8 mouse cellular contexts compared by ENCODE assay signal in genomic region chr17:74323844-74324243, GRCm38 (mm10). TPM values are rescaled to one million over a fixed set of nuclear protein-coding genes. Genes with fewer than 3 reads are reported as not detected.
DNase-seq lines count a peak whose midpoint lies in the region; ATAC-seq lines count a peak whose summit lies in the region.

Gene Dpy30 (minus strand): TSS chr17:74323944.

- no peaks in the 10 kb centered on the region for H3K9me3 ChIP-seq in kidney, embryonic 16.5 days (ENCODE audit: low read length)
- H3K9me3 ChIP-seq in intestine, embryonic 15.5 days = no peaks in the 10 kb centered on the region

- H3K36me3 ChIP-seq in kidney, embryonic 16.5 days (ENCODE audit: insufficient read depth, low read length) = no peaks in the 10 kb centered on the region
- H3K36me3 ChIP-seq in intestine, embryonic 15.5 days = no peaks in the 10 kb centered on the region

- no peaks in the 10 kb centered on the region for H3K27me3 ChIP-seq in kidney, embryonic 16.5 days (ENCODE audit: insufficient read depth, low read length)
- H3K27me3 ChIP-seq in intestine, embryonic 15.5 days (replicated peaks) = no peaks in the 10 kb centered on the region

- H3K4me3 ChIP-seq in kidney, embryonic 16.5 days (ENCODE audit: low read length) = no peak within 1 kb of the TSS
- no peak within 1 kb of the TSS for H3K4me3 ChIP-seq in intestine, embryonic 15.5 days (replicated peaks)

- H3K4me1 ChIP-seq in kidney, embryonic 16.5 days (ENCODE audit: insufficient read depth, low read length) = no peaks in the 10 kb centered on the region
- H3K4me1 ChIP-seq in intestine, embryonic 15.5 days (replicated peaks) = no peaks in the 10 kb centered on the region

- no peak within 1 kb of the TSS for H3K27ac ChIP-seq in kidney, embryonic 16.5 days (ENCODE audit: low read length)
- no peak within 1 kb of the TSS for H3K27ac ChIP-seq in intestine, embryonic 15.5 days

- 75% methylated on average over 2 of the region's 2 CpGs for WGBS in kidney, embryonic 16.5 days
- 78% methylated on average over 2 of the region's 2 CpGs for WGBS in intestine, embryonic 15.5 days

- no peak for DNase-seq in kidney, adult 18-20 months
- no peak for DNase-seq in adrenal gland, postnatal 36 days
- no peak for DNase-seq in gastrocnemius, postnatal 25 days
- no peak for DNase-seq in embryo, embryonic 9.5 days (ENCODE audit: extremely low spot score)
- no peak for DNase-seq in ovary, postnatal 36 days (ENCODE audit: low spot score)

- no peak within 1 kb of the TSS for H3K4me2 ChIP-seq in kidney, embryonic 16.5 days (replicated peaks; ENCODE audit: low read depth, low read length)
- H3K4me2 ChIP-seq in intestine, embryonic 15.5 days (replicated peaks) = no peak within 1 kb of the TSS

- ATAC-seq in kidney, embryonic 16.5 days (ENCODE audit: low FRiP score, low TSS enrichment) = no peak
- no peak for ATAC-seq in intestine, embryonic 15.5 days
- ATAC-seq in megakaryocyte progenitor cell, adult 5-6 weeks (replicated peaks; ENCODE audit: poor library complexity) = no peak

- H3K9ac ChIP-seq in kidney, embryonic 16.5 days (replicated peaks; ENCODE audit: low read length) = no peak within 1 kb of the TSS
- no peak within 1 kb of the TSS for H3K9ac ChIP-seq in intestine, embryonic 15.5 days

RNA-seq across cellular contexts. Expression of gene Dpy30, which starts in this region (rescaled TPM):
- polyA plus RNA-seq in kidney, embryonic 16.5 days (2015; fragmentation: Nextera tagmentation; extraction: Ambion mirVana) = 215 and 220 TPM in 2 replicates
- 10 to 100 TPM; 71.2 to 87.3 TPM for total RNA-seq in adrenal gland, postnatal 36 days (2021)
- total RNA-seq in gastrocnemius, postnatal 25 days (2021) = 10 to 100 TPM; 47.1 to 50.6 TPM
- polyA plus RNA-seq in intestine, embryonic 15.5 days (2015; fragmentation: Nextera tagmentation; extraction: Ambion mirVana) = 257 and 282 TPM in 2 replicates
- 253 TPM in 2 replicates for total RNA-seq in megakaryocyte progenitor cell, adult 5-6 weeks (2015)
- total RNA-seq in megakaryocyte progenitor cell, adult 5-6 weeks (2017) = 200 and 202 TPM in 2 replicates
